Mouse (Mus musculus) embryo, embryonic 10.5 days (tissue): Measurements from ENCODE around the gene Shisa9.

ENCODE experiments used
- DNase-seq: peaks from one replicate; pipeline ENCODE4 v3.0.0-alpha.2; 2015; ENCODE audit warnings: low spot score

Shisa9 gene

GRCm38 (mm10) chr16:12201216-12201615 is 217.3 kb downstream of the Shisa9 start:
- DNase-seq, result peak; percentile 51

GRCm38 (mm10) chr16:12202151-12202550 is 218.2 kb downstream of the Shisa9 start:
- no peak for DNase-seq

- no peak for DNase-seq
These were observed 219.1 kb downstream of the Shisa9 start for GRCm38 (mm10) chr16:12203055-12203454.

GRCm38 (mm10) chr16:12204423-12204822 is 220.5 kb downstream of the Shisa9 start:
- no peak for DNase-seq

- no peak for DNase-seq
These were observed 222.6 kb downstream of the Shisa9 start for GRCm38 (mm10) chr16:12206421-12206950.

GRCm38 (mm10) chr16:12206951-12207350 is 223.0 kb downstream of the Shisa9 start:
- no peak for DNase-seq

- no peak for DNase-seq
These were observed 225.4 kb downstream of the Shisa9 start for GRCm38 (mm10) chr16:12209355-12209754.

GRCm38 (mm10) chr16:12209819-12210218 is 225.9 kb downstream of the Shisa9 start:
- no peak for DNase-seq

GRCm38 (mm10) chr16:12214018-12214417 is 230.1 kb downstream of the Shisa9 start:
- DNase-seq, result no peak

GRCm38 (mm10) chr16:12217289-12218150 is 233.6 kb downstream of the Shisa9 start:
- DNase-seq, result no peak

GRCm38 (mm10) chr16:12218151-12218532 is 234.2 kb downstream of the Shisa9 start:
- no peak for DNase-seq

- no peak for DNase-seq
These were observed 235.9 kb downstream of the Shisa9 start for GRCm38 (mm10) chr16:12219821-12220220.

- no peak for DNase-seq
These were observed 239.6 kb downstream of the Shisa9 start for GRCm38 (mm10) chr16:12223537-12223936.

- DNase-seq, result no peak
These were observed 243.0 kb downstream of the Shisa9 start for GRCm38 (mm10) chr16:12226937-12227336.

- no peak for DNase-seq
These were observed 249.4 kb downstream of the Shisa9 start for GRCm38 (mm10) chr16:12233288-12233687.

- peak; percentile 8 for DNase-seq
These were observed 250.4 kb downstream of the Shisa9 start for GRCm38 (mm10) chr16:12234289-12234688.

- no peak for DNase-seq
These were observed 254.7 kb downstream of the Shisa9 start for GRCm38 (mm10) chr16:12238611-12239010.

GRCm38 (mm10) chr16:12259361-12259760 is 275.4 kb downstream of the Shisa9 start:
- DNase-seq, result no peak

GRCm38 (mm10) chr16:12265828-12266227 is 281.9 kb downstream of the Shisa9 start:
- no peak for DNase-seq

GRCm38 (mm10) chr16:12300523-12300922 is 316.6 kb downstream of the Shisa9 start:
- no peak for DNase-seq

GRCm38 (mm10) chr16:12303420-12303819 is 319.5 kb downstream of the Shisa9 start:
- no peak for DNase-seq

- no peak for DNase-seq
These were observed 323.5 kb downstream of the Shisa9 start for GRCm38 (mm10) chr16:12307318-12307965.

GRCm38 (mm10) chr16:12309826-12310225 is 325.9 kb downstream of the Shisa9 start:
- no peak for DNase-seq
